Mouse (Mus musculus) myocyte (in vitro differentiated cells): ENCODE data around the gene Dip2c. TPM values are rescaled to one million over a fixed set of nuclear protein-coding genes. Genes with fewer than 3 reads are reported as not detected.
A peak's percentile ranks its signal among the peaks of the same experiment; 100 is the strongest.

Experiments
- H3K27me3 ChIP-seq: one replicate; pipeline ENCODE4 v1.6.1; 2011; ENCODE audit not compliant: control insufficient read depth, insufficient read depth, insufficient read length
- H3K36me3 ChIP-seq: one replicate; pipeline ENCODE4 v1.6.1; 2011; ENCODE audit not compliant: control insufficient read depth, insufficient read depth
- H3K4me2 ChIP-seq: one replicate; pipeline ENCODE4 v1.6.1; 2011; ENCODE audit warnings: low read depth, control low read depth
- H3K4me3 ChIP-seq: one replicate; pipeline ENCODE4 v1.5.1; 2011; ENCODE audit warnings: mild to moderate bottlenecking, control low read depth, moderate library complexity
- H3K79me2 ChIP-seq: one replicate; pipeline ENCODE4 v1.6.1; 2011; ENCODE audit not compliant: control insufficient read depth, insufficient read depth
- H3ac ChIP-seq: one replicate; pipeline ENCODE4 v1.6.1; 2011; ENCODE audit not compliant: control insufficient read depth, insufficient read length
- CEBPB ChIP-seq: IDR thresholded peaks from 2 replicates; pipeline ENCODE4 v1.6.1; 2011; ENCODE audit warnings: mild to moderate bottlenecking, moderate library complexity; ENCODE audit not compliant: poor library complexity, insufficient read depth, severe bottlenecking
- E2F4 ChIP-seq: IDR thresholded peaks from one replicate; pipeline ENCODE4 v1.6.1; 2011; ENCODE audit warnings: mild to moderate bottlenecking, control low read depth, moderate library complexity; ENCODE audit not compliant: insufficient read depth
- MAX ChIP-seq: IDR thresholded peaks from one replicate; pipeline ENCODE4 v1.6.1; 2011; ENCODE audit warnings: low read depth, mild to moderate bottlenecking, control low read depth
- MYOD1 ChIP-seq, 3 experiments: IDR thresholded peaks; one replicate each; pipeline ENCODE4 v1.6.1; 2011; ENCODE audit warnings: control low read depth in 2 of 3, low read depth in 2 of 3, mild to moderate bottlenecking in 2 of 3, moderate library complexity in 1 of 3; ENCODE audit not compliant: insufficient read length in 2 of 3, control insufficient read depth in 1 of 3
- MYOG ChIP-seq, 3 experiments: IDR thresholded peaks; one replicate each; pipeline ENCODE4 v1.6.1; 2011; ENCODE audit warnings: control low read depth in 2 of 3, low read depth in 2 of 3, mild to moderate bottlenecking in 2 of 3; ENCODE audit not compliant: insufficient read length in 2 of 3, control insufficient read depth in 1 of 3, insufficient read depth in 1 of 3
- POLR2A ChIP-seq: IDR thresholded peaks from one replicate; pipeline ENCODE4 v1.6.1; 2011; ENCODE audit warnings: low read depth, mild to moderate bottlenecking, control low read depth, moderate library complexity; ENCODE audit not compliant: insufficient read length
- POLR2AphosphoS2 ChIP-seq: IDR thresholded peaks from one replicate; pipeline ENCODE4 v1.6.1; 2011; ENCODE audit warnings: low read depth, control low read depth; ENCODE audit not compliant: insufficient read length
- REST ChIP-seq: IDR thresholded peaks from one replicate; pipeline ENCODE4 v1.6.1; 2011; ENCODE audit warnings: mild to moderate bottlenecking, control low read depth, moderate library complexity; ENCODE audit not compliant: insufficient read depth, insufficient read length
- SRF ChIP-seq: IDR thresholded peaks from one replicate; pipeline ENCODE4 v1.6.1; 2011; ENCODE audit warnings: low read depth; ENCODE audit not compliant: control insufficient read depth, insufficient read length
- TCF12 ChIP-seq: IDR thresholded peaks from one replicate; pipeline ENCODE4 v1.6.1; 2011; ENCODE audit warnings: mild to moderate bottlenecking, control low read depth; ENCODE audit not compliant: poor library complexity, insufficient read depth, severe bottlenecking
- TCF3 ChIP-seq: IDR thresholded peaks from one replicate; pipeline ENCODE4 v1.6.1; 2011; ENCODE audit warnings: low read depth, control low read depth; ENCODE audit not compliant: insufficient read length
- USF1 ChIP-seq: IDR thresholded peaks from one replicate; pipeline ENCODE4 v1.6.1; 2011; ENCODE audit warnings: low read depth, mild to moderate bottlenecking, control low read depth, moderate library complexity
- polyA plus RNA-seq: library from polyadenylated mRNA; unstranded; fragments of >200 nt; fragmentation: generic; extraction: Trizol; gene quantifications from one replicate; pipeline ENCODE4 v1.2.1, GENCODE M21; 2012; ENCODE audit warnings: missing spikeins

Gene Dip2c
- polyA plus RNA-seq, 1 experiment, result 17.8 TPM

DNA sequence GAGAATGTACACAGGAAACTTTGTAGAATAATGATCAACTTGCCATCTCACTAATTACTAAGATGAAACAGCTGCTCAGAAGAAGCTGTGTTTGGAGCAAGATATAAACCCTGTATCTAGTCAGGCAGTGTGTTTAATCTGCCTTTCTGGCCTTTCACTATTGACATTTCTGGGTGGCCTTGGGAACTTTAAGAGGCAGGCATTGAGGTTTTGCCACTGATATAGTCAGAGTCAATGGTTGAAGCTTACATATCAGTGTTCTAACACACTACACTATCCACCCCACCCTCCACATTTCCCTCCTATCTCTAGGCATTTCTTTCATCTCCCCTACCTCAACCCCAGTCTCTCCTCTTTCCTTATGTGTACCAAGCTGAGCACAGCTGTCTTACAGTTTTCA, 149.9 kb downstream of the Dip2c start:
- Histone ChIP-seq H3K4me2 (no peak overlapping the region), H3ac (no peak overlapping the region), H3K27me3 (no peaks in the 10 kb centered on the region), H3K4me3 (no peak overlapping the region), H3K79me2 (peaks cover 16% of the 10 kb centered on the region), H3K36me3 (no peaks in the 10 kb centered on the region)
- no peak for TF ChIP-seq REST
- TF ChIP-seq TCF3, result no peak
- TF ChIP-seq POLR2A, result no peak
- no peak for TF ChIP-seq MAX

DNA sequence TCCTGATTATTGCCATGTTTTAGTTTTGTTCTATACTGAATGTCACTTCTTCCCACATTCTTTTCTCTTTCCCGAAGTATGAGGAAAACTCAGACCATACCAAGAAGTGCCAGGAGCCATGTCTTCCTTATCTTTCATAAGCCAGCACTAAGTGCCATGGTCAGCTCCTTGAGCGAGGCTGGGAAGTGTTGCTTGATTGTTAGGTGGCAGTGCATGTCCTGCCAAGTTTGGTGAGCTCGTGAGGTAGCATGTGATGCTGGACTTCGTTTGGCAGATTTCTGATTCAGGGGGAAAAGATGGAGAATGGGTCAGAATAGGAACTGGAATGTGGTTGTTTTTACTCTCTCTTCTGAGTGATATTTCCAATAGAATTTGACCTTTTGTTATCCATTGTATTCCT, 150.5 kb downstream of the Dip2c start:
- Histone ChIP-seq H3K36me3 (no peaks in the 10 kb centered on the region), H3K79me2 (peaks cover 19% of the 10 kb centered on the region), H3K4me2 (no peak overlapping the region), H3K4me3 (no peak overlapping the region), H3ac (no peak overlapping the region), H3K27me3 (no peaks in the 10 kb centered on the region)
- TF ChIP-seq USF1, result no peak
- TF ChIP-seq TCF12, result no peak
- no peak for TF ChIP-seq E2F4
- no peak for TF ChIP-seq REST
- no peak for TF ChIP-seq TCF3
- no peak for TF ChIP-seq POLR2A
- no peak for TF ChIP-seq MAX
- no peak for TF ChIP-seq MYOG (IDR thresholded peaks at IDR 0.05; ENCODE audit: control insufficient read depth in 1 of 3, insufficient read depth in 1 of 3, insufficient read length in 2 of 3, low read depth in 2 of 3)
- no peak for TF ChIP-seq MYOD1 (IDR thresholded peaks at IDR 0.05; ENCODE audit: control insufficient read depth in 1 of 3, insufficient read length in 2 of 3, low read depth in 2 of 3)
- no peak for TF ChIP-seq CEBPB
- no peak for TF ChIP-seq SRF
- TF ChIP-seq POLR2AphosphoS2, result no peak

DNA sequence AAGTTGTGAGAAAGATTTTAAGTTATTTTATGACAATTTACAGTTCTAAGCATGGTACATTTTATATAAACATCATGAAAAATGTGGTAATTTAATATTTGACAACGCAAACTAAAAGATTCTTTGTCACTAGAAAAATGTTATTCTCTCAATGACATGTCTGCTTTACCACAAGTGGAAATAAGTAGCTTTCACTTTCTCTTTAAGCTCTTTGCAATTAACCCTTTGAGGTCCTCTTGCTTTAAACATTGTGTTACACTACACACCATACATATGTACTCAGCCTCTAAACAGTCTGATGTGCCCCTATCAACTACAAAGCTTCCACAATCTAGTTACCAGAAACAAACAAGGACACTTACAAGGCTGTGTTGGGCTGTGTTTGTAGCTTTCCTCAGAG, 153.6 kb downstream of the Dip2c start:
- Histone ChIP-seq H3K4me3 (no peak overlapping the region), H3K27me3 (no peaks in the 10 kb centered on the region), H3K4me2 (peak overlapping the region; percentile 37), H3K79me2 (peaks cover 19% of the 10 kb centered on the region), H3K36me3 (no peaks in the 10 kb centered on the region), H3ac (no peak overlapping the region)
- no peak for TF ChIP-seq POLR2A

DNA sequence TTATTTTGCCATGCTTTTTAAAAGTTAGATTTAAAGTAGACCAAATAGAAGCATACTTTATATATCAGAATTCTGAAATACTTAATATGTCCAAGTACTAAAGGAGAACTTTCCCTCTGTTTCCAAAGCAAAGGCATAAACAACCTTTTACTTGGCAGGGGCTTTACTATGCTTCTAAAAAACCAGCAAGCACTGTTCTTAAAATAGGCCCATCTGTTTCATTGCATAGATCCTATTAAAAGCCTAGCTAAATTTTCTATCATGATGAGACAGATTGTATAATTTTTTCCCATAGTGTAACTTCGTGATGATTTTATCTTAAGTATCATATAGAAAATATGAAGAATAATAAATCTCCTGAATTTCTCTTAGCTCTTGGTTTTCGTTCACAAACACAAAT, 154.4 kb downstream of the Dip2c start:
- Histone ChIP-seq H3K36me3 (no peaks in the 10 kb centered on the region), H3K27me3 (no peaks in the 10 kb centered on the region), H3K4me2 (no peak overlapping the region), H3K79me2 (peaks cover 19% of the 10 kb centered on the region), H3ac (no peak overlapping the region), H3K4me3 (no peak overlapping the region)
- TF ChIP-seq USF1, result no peak
- TF ChIP-seq E2F4, result no peak
- TF ChIP-seq TCF12, result no peak
- TF ChIP-seq CEBPB, result no peak
- no peak for TF ChIP-seq MYOD1 (IDR thresholded peaks at IDR 0.05; ENCODE audit: control insufficient read depth in 1 of 3, insufficient read length in 2 of 3, low read depth in 2 of 3)
- TF ChIP-seq SRF, result no peak
- TF ChIP-seq REST, result no peak
- TF ChIP-seq POLR2AphosphoS2, result no peak
- TF ChIP-seq TCF3, result no peak
- no peak for TF ChIP-seq MYOG (IDR thresholded peaks at IDR 0.05; ENCODE audit: control insufficient read depth in 1 of 3, insufficient read depth in 1 of 3, insufficient read length in 2 of 3, low read depth in 2 of 3)
- TF ChIP-seq MAX, result no peak
- no peak for TF ChIP-seq POLR2A

DNA sequence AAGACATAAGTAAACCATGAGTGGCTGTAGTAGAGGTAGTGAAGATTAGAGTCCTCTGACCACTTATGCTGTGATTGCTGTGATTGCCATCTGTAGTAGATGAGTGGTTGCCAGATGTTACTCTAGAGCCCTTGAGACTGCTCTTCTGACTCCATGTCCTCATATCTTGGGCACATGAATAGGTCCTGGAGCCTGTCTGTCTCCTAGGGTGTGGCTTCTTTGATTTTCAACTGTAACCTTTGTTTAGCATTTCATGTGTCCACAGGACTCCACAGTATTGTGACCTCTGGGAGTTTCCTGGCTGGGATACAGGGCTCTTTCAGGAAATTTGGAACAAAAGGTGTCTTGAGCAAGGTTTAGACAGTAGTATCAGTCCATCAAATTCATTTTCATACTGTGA, 155.1 kb downstream of the Dip2c start:
- Histone ChIP-seq H3K36me3 (no peaks in the 10 kb centered on the region), H3ac (no peak overlapping the region), H3K4me2 (no peak overlapping the region), H3K4me3 (no peak overlapping the region), H3K27me3 (no peaks in the 10 kb centered on the region), H3K79me2 (peaks cover 19% of the 10 kb centered on the region)
- TF ChIP-seq MYOG (IDR thresholded peaks at IDR 0.05; ENCODE audit: control insufficient read depth in 1 of 3, insufficient read depth in 1 of 3, insufficient read length in 2 of 3, low read depth in 2 of 3) (no peak), MAX (no peak), POLR2A (no peak), POLR2AphosphoS2 (no peak), E2F4 (no peak), CEBPB (no peak), MYOD1 (IDR thresholded peaks at IDR 0.05; ENCODE audit: control insufficient read depth in 1 of 3, insufficient read length in 2 of 3, low read depth in 2 of 3) (no peak), TCF3 (no peak), TCF12 (no peak), REST (no peak), SRF (no peak), USF1 (no peak)
